Mouse (Mus musculus) testis, adult 2 months (tissue): ENCODE measurements around the gene Strn4.

Source experiments
- CTCF ChIP-seq: fragments of 200-500 bp; IDR thresholded peaks from 2 replicates; pipeline ENCODE4 v1.5.1; 2012; ENCODE audit warnings: low read depth, mild to moderate bottlenecking, inconsistent platforms, low read length, moderate library complexity; ENCODE audit not compliant: control insufficient read depth, insufficient read depth, insufficient replicate concordance
- POLR2A ChIP-seq: fragments of 200-500 bp; IDR thresholded peaks from 2 replicates; pipeline ENCODE4 v1.6.1; 2012; ENCODE audit warnings: low read depth, mild to moderate bottlenecking, inconsistent platforms, low read length, moderate library complexity; ENCODE audit not compliant: control insufficient read depth

DNA sequence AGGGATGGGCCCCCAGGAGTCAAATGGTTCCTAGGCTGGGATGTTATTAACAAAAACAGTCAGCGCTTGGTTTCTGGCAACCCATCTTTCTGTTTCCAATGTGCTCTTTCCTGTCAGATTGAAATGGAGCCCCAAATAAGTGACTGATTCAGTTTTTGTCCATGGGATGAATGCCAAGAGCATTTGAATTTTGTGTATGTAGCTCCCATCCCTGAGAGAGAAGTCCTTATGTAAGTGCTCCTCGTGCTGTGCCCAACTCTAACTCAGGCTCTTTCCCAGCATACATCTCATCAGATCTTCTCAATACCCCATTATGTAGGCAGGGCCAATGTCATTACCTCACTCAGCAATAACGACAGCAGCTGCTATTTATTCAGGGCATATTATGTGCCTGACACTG, 2.0 kb downstream of the Strn4 start:
- TF ChIP-seq CTCF (no peak), POLR2A (no peak)
